Mouse (Mus musculus) v-Abl transformed pro-B cells (cell line): ENCODE results near the gene Gm21885.

Experiments
- in situ Hi-C, 2 experiments: fragments of 400-800 bp; cut with MboI; formaldehyde crosslinking; loops; one replicate each; pipeline ENCODE4 v1.15.1; 2025; ENCODE audit not compliant: unreplicated experiment in 2 of 2

Gm21885 gene

DNA sequence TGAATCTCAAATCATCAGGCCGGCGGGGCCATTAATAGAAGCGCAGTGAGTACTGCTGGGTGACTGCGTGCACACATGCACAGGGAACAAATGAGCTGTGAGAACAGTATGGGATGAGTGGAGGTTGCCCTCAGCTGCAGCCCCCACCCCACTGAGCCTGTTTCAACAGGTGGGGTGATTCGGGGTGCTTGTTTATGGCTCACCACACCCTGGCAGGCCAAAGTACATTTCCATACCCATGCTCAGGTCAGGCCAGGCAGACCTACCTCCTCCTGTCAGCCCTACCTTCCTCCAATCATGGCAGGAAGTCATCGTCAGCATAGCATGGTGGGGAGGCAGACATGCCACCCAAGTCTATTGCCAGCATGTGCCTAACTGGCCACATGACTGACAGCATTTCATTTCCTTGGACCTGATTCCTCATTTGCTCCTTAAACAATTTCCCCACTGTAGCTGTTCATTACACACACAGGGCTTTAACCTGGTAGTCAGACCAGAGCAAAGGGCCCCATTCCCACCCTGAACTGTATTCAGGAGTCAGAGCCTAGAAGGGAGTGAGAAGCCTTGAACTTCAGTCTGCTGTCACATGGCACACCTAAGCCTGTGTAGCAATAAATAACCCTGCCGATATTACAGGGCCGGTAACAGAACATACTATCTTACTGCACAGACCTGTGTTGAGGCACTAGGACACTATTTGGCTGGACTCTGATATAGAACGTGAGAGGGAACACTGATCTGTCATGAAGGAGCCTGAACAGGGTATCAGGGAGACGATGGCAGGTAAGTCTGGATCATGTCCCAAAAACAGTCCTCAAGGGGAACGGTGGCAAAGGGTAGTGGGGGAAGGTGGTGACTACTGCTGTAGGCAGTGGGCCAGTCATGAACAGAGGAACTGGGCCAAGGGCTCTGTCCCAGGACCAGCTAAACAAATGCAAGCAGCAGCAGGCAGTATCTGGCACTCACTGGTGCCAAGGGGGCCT, at the start of gene Gm21885:
Gene Gm21885, plus strand, starts transcription at position 675 of the 983 bp plus-strand sequence.
- in situ Hi-C loops, result no loop called here

DNA sequence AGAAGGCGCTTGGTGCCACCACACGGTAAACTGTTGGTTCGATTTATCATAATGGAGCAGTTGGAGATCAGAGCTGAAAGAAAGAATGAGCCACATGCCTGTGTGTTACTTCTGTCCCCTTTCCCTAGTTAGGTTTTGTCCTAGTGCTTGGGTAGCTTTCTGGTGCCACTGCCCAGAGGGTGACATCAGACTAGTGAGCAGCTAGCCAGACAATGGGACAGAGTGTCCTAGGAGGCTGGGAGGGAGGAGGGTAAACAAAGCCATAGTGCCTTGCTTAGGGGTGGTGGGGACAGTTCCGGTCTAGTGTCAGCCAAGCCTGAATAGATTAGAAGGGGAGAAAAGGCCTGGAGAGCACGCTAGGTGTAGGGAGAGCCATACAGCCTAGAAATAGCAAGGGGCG, 48.3 kb upstream of the Gm21885 start:
- in situ Hi-C loops, result loop anchor here in 1 of 2 experiments (25.0 kb wide), 1 partner anchor 179 kb away; no protein-coding TSS in a partner anchor

DNA sequence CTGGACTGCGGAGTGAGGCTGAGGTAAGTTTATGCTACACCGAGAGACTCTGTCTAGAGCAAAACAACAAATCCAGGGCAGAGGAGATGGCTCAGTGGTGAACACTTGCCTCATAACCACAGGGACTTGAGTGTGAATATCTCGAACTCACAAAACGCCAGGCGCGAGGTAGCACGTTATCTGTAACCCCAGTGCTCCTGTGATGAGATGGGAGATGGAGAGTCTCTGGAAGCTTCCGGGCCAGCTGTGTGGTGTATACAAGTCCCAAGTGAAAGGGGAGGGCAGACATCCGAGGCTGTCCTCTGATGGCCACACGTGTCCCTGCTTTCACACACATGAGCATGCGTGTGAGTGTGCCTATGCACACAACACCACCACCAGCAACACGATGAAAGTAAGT, 47.3 kb upstream of the Gm21885 start:
- in situ Hi-C loops, result loop anchor here in 1 of 2 experiments (25.0 kb wide), 1 partner anchor 178 kb away; no protein-coding TSS in a partner anchor

DNA sequence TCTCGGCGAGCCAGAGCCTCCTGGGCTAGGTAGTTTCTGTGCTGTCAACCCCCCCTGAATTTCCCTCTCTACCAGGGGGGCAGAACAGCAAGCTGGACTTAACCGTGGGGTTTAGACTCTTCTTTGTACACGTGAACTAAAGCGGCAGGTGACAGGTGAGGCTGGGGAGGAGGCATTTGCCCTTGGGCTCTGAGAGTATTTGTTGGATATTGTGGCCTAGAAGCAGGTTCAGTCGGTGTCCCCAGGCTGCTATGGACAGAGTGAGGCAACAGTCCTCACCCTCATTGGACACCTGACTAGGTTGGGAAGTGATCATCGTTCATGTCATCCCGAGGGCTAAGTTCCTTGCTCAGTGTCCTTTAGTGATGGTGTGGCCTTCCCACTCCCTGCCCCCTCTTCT, 46.8 kb upstream of the Gm21885 start:
- in situ Hi-C loops, result loop anchor here (5.0 to 25.0 kb wide), 5 partner anchors 37 to 257 kb away; no protein-coding TSS in a partner anchor

DNA sequence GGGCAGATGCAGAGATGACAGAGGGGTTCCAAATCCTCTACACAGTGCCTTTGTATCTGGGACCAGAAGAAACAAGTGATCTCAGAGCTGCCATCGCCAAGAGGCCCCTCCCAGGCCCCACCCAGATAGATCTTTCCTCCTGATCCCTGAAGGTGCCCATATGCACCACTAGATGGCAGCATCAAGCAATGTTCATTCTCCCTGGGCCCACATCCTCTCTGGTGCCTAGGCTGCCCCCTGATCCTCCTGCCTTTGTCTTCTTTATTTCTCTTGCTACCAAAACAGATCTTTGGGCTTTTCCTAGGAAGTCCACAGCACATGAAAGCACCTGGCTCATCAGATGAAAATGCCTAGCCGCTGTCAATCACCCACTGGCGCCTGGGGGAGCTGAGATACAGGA, 45.6 kb upstream of the Gm21885 start:
- in situ Hi-C loops, result loop anchor here (5.0 to 25.0 kb wide), 5 partner anchors 36 to 256 kb away; no protein-coding TSS in a partner anchor

DNA sequence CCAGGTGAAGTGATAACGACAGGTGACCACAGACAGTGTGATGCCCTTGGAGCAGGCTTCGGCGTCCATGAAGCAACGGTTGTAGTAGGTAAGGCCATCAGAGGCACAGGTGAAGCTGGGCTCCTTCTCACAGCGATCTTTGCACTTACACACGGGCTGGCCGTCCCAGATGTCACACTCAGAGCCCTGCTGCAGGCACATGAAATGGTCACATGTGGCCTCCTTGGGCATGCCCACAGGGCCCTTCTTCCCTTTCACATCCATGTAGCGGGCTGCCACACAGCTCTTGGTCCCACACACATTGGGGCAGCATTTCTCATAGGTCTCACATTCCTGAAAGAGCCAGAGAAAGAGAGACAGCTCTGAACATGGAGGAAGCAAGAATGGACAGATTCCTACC, 42.9 kb upstream of the Gm21885 start:
- in situ Hi-C loops, result loop anchor here (5.0 to 25.0 kb wide), 5 partner anchors 34 to 254 kb away; no protein-coding TSS in a partner anchor

DNA sequence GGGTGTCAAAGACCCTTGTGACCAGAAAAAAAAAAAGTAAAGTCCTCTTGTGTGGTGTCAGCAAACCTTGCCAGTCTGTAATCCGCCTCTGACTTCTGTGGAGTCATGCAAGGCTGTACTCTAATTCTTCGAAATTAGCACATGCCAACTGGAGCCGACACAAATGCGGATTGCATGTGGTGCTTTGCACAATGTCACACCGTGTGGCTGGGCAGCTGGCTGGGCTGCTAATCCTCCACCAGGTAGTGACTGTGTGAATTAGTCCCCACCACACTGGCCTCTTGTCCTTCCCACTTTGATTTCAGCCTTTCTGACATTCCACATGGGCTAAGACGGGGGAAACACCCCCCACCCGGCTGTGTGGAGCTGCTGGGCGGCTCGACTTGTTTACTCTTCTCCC, 42.0 kb upstream of the Gm21885 start:
- in situ Hi-C loops, result loop anchor here (5.0 to 25.0 kb wide), 5 partner anchors 33 to 253 kb away; no protein-coding TSS in a partner anchor

DNA sequence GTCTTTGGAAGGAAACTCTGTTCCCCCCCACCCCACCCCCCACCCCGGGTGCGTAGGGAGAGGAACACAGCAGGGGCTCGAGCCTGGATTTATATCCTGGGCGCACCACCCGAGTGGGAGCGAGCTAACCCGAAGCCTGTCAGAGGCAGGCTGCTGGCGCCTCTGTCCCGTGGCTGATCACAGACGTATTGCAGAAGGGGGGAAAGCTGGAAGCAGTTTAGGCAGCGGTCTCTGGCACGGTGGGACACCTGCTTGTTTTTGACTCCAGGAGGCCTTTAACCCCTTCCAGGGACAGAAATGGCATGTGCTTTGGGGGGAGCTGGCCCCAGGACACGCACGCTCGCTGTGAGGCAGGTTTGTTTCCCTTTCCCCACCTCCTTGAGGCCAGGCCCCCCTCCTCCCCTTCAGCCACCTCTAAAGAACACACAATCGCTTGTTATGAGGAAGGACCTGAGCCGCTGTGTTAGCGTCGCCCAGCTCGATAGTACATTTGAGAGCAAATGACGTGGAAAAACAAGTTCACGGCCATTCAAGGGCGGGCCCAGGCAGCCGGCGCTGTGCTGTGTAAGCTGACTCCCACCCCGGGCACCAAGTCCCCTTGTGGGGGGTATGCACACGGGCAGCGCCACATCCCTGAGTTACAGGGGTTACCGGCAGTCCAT, 38.8 kb upstream of the Gm21885 start:
- in situ Hi-C loops, result loop anchor here in 1 of 2 experiments (25.0 kb wide), 1 partner anchor 169 kb away; no protein-coding TSS in a partner anchor

DNA sequence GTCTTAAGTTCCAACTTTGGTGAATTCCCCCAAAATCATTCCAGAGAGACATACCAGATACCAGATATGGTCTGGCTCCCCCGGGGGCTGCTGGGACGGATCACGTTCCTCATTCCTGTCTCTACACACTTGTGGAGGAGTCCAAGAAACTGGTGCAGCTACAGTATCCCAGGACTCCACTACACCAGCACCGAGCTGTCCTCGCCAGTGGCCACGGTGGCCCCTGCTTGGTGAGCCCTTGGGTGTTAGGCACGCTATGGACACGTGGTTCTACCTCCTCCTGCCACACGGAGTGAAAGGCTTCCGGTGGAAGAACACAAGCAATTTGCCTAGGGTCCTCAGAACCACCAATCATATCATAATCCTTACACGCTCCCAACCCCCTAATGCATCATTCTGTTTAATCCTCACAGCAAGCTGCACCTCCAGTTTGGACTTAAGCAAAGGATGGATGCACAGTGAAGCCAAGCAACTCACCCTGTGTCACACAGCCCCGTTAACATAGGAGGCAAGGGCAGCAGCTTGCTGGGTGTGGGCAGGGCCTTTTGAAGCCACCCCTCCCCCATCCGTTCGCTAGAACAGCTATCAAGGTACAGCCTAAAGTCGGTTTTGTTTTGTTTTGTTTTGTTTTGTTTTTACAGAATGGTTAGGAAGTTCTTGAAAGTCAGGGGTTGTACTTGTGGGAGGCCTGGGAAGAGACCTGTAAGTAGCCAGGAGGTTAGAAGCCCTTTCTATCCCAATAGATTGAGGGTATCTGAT, 38.1 kb upstream of the Gm21885 start:
- in situ Hi-C loops, result loop anchor here in 1 of 2 experiments (25.0 kb wide), 1 partner anchor 169 kb away; no protein-coding TSS in a partner anchor

DNA sequence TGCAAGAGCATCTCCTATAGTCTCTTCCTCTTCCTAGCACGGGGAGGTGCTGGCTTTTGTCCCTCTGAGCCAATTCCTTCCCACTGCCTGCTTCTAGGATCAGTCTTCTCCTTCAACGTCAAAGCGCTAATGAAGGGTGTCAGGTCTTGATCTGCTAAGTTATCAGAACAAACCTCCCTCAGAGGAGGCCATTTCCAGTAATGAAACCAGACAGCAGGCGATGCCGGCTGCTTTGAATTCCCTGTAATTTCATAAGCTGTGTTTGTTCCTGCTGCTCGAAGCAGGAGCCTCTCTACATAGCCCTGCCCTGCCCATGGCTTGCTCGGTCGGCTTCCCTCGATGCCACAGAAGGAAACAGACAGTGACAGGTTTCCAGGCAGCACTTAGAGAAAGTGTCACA, 37.3 kb upstream of the Gm21885 start:
- in situ Hi-C loops, result loop anchor here in 1 of 2 experiments (25.0 kb wide), 1 partner anchor 168 kb away; no protein-coding TSS in a partner anchor

DNA sequence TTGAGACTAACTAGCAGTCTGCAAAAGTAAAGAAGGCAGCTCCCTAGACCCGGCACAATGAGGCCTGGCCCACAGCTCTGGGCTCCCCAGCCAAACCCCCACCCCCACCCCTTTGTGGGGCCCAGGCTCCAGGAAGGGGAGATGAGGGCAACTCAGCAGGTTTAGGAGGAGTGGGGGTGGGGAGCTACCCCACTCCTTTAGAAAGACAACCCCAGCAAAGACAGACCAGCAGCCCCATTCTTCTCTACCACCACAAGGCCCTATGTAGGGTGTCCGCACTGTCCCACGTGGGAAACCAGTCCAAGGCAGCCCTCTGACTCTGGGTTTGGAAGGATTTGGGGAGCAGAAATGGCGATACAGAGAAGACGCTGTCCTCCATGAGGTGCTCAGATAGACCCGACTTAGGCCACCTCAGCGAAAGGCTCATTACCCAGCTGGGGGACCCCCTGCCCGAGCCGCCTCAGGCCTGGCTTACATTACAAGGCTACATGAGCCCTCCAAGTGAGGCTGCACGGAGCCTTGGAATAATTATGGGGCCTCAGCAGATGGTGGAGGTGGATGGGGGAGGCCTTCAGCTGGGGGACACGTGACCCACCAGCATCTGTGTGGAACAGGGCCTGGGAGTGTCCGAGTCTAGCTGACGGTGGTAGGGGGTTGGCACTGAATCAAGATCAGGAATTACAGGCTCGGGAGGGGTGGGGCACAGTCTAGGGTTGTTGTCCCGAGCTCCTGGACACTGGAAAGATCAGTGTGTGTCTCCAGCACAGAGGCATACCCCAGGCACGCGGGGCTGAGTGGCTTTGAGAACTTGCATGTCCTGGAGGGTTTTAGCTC, 35.5 kb upstream of the Gm21885 start, which contains the start of gene Wfikkn2:
Gene Wfikkn2, minus strand, starts transcription at position 51 of the 834 bp plus-strand sequence.
- in situ Hi-C loops, result loop anchor here in 1 of 2 experiments (25.0 kb wide), 1 partner anchor 166 kb away; no protein-coding TSS in a partner anchor

DNA sequence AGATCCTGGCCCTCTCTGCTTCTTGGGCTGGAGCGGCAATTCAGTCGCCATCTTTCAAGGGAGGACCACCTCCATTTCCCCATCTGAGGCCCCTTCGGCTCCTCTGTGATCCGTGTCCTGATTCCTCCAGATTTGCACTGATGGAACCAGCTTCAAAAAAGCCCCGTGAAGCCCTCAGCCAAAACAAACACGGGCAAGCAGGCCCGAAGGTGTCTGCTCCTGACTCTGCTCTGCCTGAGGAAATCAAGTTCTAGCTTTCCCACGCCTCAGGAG, 34.9 kb upstream of the Gm21885 start:
- in situ Hi-C loops, result loop anchor here in 1 of 2 experiments (25.0 kb wide), 1 partner anchor 166 kb away; no protein-coding TSS in a partner anchor

DNA sequence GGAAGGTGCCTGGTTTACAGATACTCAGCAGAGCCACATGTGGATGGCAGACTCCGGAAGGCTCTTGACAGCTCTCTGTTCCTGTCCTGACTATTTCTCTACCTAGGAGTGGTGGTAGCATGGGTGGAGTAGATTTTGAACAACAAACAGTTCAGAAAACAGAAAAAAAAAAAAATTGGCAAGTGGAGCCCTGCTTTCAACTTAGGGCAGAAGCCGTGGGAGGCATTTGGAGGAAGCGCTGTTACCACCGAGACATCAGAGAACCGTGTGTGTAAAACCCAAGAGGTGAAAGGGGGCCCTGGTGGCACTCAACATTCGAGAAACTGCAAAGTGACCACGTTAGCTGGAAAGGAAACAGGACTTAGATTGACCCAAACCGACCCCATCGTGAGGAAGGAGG, 28.5 kb upstream of the Gm21885 start:
- in situ Hi-C loops, result no loop called here

DNA sequence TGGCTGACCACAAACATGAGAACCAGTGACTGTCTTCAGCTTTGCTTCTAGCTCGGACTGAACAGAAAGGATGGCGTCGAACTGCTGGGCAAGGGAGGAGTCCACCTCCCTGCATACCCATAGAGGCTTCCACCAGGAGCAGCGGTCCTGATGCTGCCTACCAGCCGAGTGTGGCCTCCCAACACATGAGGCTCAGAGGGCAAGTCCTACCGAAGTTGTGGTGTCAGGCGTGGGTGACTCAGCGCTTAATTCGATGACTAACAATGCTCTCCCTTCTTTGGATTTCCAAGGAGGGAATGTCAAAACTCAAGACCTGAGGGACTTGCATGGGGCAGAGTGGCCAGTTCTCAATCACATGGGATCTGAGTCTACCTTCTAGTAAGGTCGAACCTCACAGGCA, 28.0 kb upstream of the Gm21885 start:
- in situ Hi-C loops, result no loop called here

DNA sequence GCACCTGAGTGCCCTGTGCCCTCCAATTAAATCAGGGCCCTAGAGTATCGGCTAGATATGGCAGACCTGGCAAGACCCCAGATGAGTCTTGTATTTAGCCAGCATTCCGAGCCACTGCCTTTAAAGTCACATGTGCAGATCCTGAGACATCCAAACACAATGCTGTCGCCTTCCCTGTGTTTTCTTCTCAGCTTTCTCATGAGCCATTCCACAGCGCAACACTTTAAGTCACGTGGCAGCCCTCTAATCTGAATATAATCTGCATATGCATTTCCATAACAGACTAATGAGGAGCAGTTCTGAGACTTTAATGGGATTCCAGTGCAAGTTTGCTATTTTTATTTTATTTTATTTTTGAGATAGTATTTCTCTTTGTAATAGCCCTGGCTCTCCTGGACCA, 25.9 kb upstream of the Gm21885 start:
- in situ Hi-C loops, result no loop called here

DNA sequence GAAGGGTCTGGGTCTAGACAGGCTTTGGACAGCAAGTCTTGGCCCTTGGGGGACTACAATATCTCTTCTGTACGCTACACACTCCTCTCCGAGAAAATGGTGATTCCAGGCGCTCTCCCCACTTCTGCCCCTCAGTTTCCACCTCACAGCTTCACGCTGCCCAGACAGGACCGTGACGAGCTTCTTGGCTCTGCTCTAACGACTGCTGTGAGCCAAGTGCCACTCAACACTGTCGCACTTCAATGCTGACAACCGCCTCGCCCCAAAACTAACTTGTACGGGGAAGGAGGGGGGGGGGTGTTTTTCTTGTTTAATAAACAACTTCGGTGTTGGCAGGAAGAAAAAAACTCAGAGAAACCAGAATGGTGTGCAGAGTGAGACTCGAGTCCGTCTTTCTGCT, 23.7 kb upstream of the Gm21885 start:
- in situ Hi-C loops, result no loop called here

DNA sequence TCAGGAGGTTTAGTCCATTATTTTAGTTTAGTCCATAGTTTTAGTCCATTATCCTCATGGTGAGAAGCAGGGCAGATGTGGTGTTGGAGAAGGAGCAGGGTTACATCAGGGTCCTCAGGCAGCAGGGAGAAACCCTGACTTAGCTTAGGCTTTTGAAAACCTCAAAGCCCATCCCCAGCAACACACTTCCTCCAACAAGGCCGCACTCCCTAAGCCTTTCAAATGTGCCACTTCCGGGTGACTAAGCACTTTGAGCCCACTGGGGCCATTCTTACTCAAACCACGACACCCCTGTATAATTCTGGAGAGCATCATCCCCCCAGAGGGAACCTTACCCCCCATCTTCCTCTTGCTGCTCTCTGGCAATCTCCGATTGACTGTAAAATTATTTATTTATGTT, 21.9 kb upstream of the Gm21885 start:
- in situ Hi-C loops, result no loop called here

DNA sequence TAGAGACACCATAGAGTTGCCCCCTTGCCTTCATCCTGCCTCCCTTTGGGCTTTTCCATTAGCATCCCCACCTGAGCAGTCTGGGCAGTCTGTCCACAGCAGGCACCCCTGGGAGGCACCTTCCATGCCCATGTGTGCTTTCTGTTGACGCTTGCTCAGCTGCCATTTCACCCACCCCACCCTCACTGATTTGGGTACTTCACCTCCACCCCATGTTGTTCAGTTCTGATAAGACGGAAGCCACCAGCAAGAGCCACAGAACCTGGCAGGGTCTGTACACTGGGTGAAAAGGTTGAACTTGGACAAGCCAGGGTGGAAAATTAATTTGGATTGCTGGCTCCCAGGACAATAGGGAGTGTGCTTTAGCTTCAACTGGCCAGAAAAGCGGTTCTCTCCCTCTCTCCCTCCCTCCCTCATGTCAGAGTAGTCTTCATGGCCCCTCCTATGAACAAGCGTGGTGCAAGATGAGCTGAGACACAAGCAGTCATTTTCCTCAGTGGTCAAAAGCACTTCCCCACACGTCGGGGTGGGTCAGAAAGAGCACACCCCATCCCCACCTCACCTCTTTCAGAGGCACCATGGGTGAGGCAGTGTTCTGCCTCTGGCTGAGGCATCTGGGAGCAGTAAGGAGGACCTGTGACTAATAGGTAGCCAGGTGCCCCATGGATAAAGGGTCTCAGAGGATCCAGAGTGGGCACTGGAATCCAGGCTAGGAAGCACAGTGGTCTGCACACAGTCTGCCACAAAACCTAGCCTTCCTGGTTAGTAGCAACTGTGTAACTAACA, 19.9 kb upstream of the Gm21885 start:
- in situ Hi-C loops, result no loop called here
